24 mouse cellular contexts compared by ENCODE assay signal in the genomic region with DNA sequence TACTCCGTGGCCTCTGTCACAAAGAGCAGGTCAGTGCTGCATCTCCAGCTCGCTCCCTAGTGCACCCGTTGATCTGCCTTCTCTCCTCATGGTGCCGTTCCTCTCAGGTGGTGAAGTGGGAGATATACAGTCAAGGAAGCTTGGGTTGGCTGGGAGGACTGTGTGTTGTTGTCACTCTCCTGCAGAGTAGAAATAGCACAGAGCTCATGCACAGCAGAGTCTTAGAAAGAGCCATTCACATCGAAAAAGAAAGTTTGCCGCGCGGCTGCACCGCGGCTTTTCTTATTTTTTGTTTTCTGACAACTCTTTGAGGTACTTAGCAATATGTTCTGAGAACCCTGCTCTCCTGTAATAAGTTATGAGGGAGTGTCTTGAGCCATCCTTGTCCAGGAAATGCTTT. TPM values are rescaled to one million over a fixed set of nuclear protein-coding genes. Genes with fewer than 3 reads are reported as not detected.
DNase-seq lines count a peak whose midpoint lies in the region; ATAC-seq and TF ChIP-seq lines count a peak whose summit lies in the region.
"Had no signal": no experiment of that assay in that cellular context is flagged by ENCODE, and none has a peak within 500 bp of the region (broad histone marks: within the 10 kb centered on the region; RNA-seq: fewer than 3 reads in every experiment).

No protein-coding gene starts in this region.

- peak; percentile 56 for ATAC-seq in frontal cortex, adult (ENCODE audit: low TSS enrichment)
- ATAC-seq in megakaryocyte, adult 5-6 weeks (ENCODE audit: poor library complexity, severe bottlenecking), result no peak
- ATAC-seq in hindbrain, embryonic 11.5 days (ENCODE audit: low FRiP score), result no peak
- ATAC-seq: CD4-positive, CD25-positive, alpha-beta regulatory T cell, adult 4 months; forebrain, embryonic 14.5 days; hindbrain, postnatal 0 days had no signal

- no peak for TF ChIP-seq CTCF in left cerebral cortex, adult 2 months (IDR thresholded peaks at IDR 0.05)

- H3K27ac ChIP-seq in left cerebral cortex, adult 2 months, result 0 out of 2 replicates have a peak overlapping the region, but pooled peaks have one; percentile 11
- no peak overlapping the region for H3K27ac ChIP-seq in hindbrain, embryonic 11.5 days (ENCODE audit: low read depth, low read length)
- H3K27ac ChIP-seq: embryonic facial prominence, embryonic 10.5 days; forebrain, embryonic 10.5 days; heart, embryonic 10.5 days; hindbrain, embryonic 13.5 days; hindbrain, postnatal 0 days had no signal

- no peak for DNase-seq in frontal cortex, postnatal 25 days (ENCODE audit: low spot score in 2 of 2)
- DNase-seq in left cerebral cortex, adult 2 months (ENCODE audit: extremely low spot score in 1 of 2, low spot score in 2 of 2), result no peak
- no peak for DNase-seq in left cerebral cortex, adult 8-10 months (ENCODE audit: low spot score in 2 of 2)
- no peak for DNase-seq in yolk sac, embryonic 10.5 days (ENCODE audit: low spot score)
- DNase-seq in hindbrain, embryonic 11.5 days (ENCODE audit: low spot score), result no peak
- DNase-seq: adrenal gland, postnatal 14 days; B cell, adult 2 months; cerebellum, adult 2 months; cerebellum, postnatal 10 days; gastrocnemius, postnatal 25 days; heart, postnatal 10 days; heart, postnatal 4 days had no signal

- WGBS in hindbrain, embryonic 11.5 days, result 87% methylated on average over 10 of the region's 10 CpGs

- H3K9ac ChIP-seq in hindbrain, embryonic 11.5 days (ENCODE audit: low read depth, low read length), result no peak overlapping the region
- H3K9ac ChIP-seq: hindbrain, embryonic 13.5 days had no signal

- intact Hi-C loops in left cerebral cortex, adult 2 months (cut with DNase I), result no loop called here

- H3K4me1 ChIP-seq in megakaryocyte, embryonic 14.5 days, result peaks cover 89% of the 10 kb centered on the region
- H3K4me1 ChIP-seq in hindbrain, embryonic 11.5 days (replicated peaks; ENCODE audit: control insufficient read depth, insufficient read depth, low read length), result peaks cover 2% of the 10 kb centered on the region; the same call in 1 of the 2 replicates

- H3K4me3 ChIP-seq in left cerebral cortex, adult 2 months, result no peak overlapping the region
- H3K4me3 ChIP-seq in megakaryocyte, embryonic 14.5 days (replicated peaks), result peak overlapping the region; percentile 90
- H3K4me3 ChIP-seq in hindbrain, embryonic 11.5 days (ENCODE audit: low read depth, low read length), result no peak overlapping the region
- H3K4me3 ChIP-seq: embryonic facial prominence, embryonic 10.5 days; erythroblast, embryonic 14.5 days; forebrain, embryonic 10.5 days; heart, embryonic 10.5 days; hindbrain, embryonic 13.5 days had no signal

- H3K36me3 ChIP-seq in megakaryocyte, embryonic 14.5 days (replicated peaks; ENCODE audit: low read length), result peaks cover 37% of the 10 kb centered on the region
- H3K36me3 ChIP-seq in hindbrain, embryonic 11.5 days (ENCODE audit: control insufficient read depth, insufficient read depth, low read length), result no peaks in the 10 kb centered on the region
- H3K36me3 ChIP-seq: G1E had no signal

- H3K9me3 ChIP-seq in megakaryocyte, embryonic 14.5 days, result no peaks in the 10 kb centered on the region
- no peaks in the 10 kb centered on the region for H3K9me3 ChIP-seq in hindbrain, embryonic 11.5 days (ENCODE audit: control insufficient read depth, low read length)
- H3K9me3 ChIP-seq: forebrain, embryonic 10.5 days; G1E; heart, embryonic 10.5 days; hindbrain, embryonic 13.5 days had no signal

- no peak overlapping the region for H3K4me2 ChIP-seq in hindbrain, embryonic 11.5 days (replicated peaks; ENCODE audit: low read depth, low read length)
- H3K4me2 ChIP-seq: hindbrain, embryonic 13.5 days had no signal

- H3K27me3 ChIP-seq in megakaryocyte, embryonic 14.5 days (replicated peaks), result no peaks in the 10 kb centered on the region
- H3K27me3 ChIP-seq in hindbrain, embryonic 11.5 days (ENCODE audit: control insufficient read depth, insufficient read depth, low read length), result no peaks in the 10 kb centered on the region
- H3K27me3 ChIP-seq: hindbrain, embryonic 13.5 days had no signal

RNA-seq across cellular contexts. Expression of a gene that starts 10.4 kb away (rescaled TPM):
- total RNA-seq in left cerebral cortex, adult 2 months (2021), result 100 to 1,000 TPM; 164 to 172 TPM
- 100 to 1,000 TPM; 143 to 158 (median 149) TPM for total RNA-seq in left cerebral cortex, adult 8-10 months (2022)
- 2.6 and 12.6 TPM in 2 replicates for polyA plus RNA-seq in megakaryocyte, embryonic 14.5 days (2012; ENCODE audit: insufficient read depth, low replicate concordance)
- total RNA-seq in megakaryocyte, adult 5-6 weeks (2015), result 24.9 and 28.3 TPM in 2 replicates
- 17.8 and 25.3 TPM in 2 replicates for total RNA-seq in megakaryocyte, adult 5-6 weeks (2017)
- polyA plus RNA-seq in hindbrain, embryonic 11.5 days (2014; fragmentation: Nextera tagmentation; extraction: Ambion mirVana), result 23.2 and 25.4 TPM in 2 replicates
- polyA plus RNA-seq: erythroblast, embryonic 14.5 days; G1E had no signal

Comparison
In these comparisons a context has a peak if more than half of its experiments do, and no peak if none do; other contexts are left out.
1. RNA of a gene that starts 10.4 kb away (total RNA-seq): 164 to 172 TPM in left cerebral cortex, adult 2 months and 143 to 158 TPM in left cerebral cortex, adult 8-10 months; 17.8 to 28.3 TPM in megakaryocyte, adult 5-6 weeks; every median in the first group is over 4 times any median in the second.